Mouse (Mus musculus): ENCODE measurements around the gene Edem2.
A peak's percentile ranks its signal among the peaks of the same experiment; 100 is the strongest.
"Not testable (repeated sequence)": the region's sequence is repeated elsewhere in the genome, so short reads cannot be mapped to it uniquely, and the experiment has no call there.

Edem2 gene

DNA sequence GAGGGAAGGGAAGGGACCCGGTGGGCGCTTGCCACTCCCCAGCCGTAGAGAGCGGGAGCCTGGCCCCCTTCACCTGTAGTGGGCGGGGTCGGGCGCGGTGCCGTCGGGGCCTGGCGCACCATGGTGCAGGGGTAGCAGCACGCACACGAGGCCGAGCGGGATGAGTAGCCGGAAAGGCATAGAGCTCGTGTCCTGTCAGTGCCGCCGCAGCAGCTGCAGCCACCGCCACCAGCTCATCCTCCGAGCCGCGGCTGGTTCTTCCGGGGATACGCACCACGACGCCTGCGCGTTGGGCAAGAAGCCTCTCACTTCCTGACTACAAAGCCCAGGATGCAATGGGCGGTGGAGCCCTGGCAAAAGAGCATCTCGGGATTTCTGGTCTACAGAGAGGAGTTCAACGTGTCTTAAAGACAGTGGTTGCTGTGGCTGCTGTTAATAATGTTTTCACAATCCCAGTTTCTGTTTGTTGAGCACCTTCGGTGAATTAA is at the start of gene Edem2:
Gene Edem2, minus strand, starts transcription at position 318 of the 488 bp plus-strand sequence.
- DNase-seq: peak; percentile 90 to 92

GRCm38 (mm10) chr2:155779066-155779465 is 49.8 kb upstream of the Edem2 start:
- no peak for DNase-seq

DNA sequence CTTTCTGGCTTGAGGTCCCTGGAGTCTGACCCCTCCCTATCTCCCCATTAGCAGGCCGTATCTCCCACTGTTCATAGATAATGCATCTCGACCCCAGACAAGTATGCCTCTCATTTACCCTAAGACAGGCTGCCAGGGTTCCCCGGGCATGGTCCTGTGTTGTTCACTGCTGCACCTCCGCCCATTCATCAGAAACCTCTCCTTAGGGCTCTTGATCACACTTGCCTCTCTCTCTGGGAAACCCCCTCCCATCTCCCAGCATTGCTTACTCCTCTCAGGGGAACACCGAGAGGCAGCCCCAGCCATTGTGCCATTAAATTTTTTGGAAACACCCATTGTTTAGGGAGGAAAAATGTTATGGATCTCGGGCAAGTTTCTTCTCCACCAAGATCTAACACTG is 48.7 kb upstream of the Edem2 start:
- DNase-seq: no peak

GRCm38 (mm10) chr2:155777688-155777985 is 48.4 kb upstream of the Edem2 start:
- no peak for DNase-seq

GRCm38 (mm10) chr2:155776824-155777687 is 47.8 kb upstream of the Edem2 start:
- DNase-seq: no peak

- no peak for DNase-seq
Measured at GRCm38 (mm10) chr2:155775685-155776263, 46.5 kb upstream of the Edem2 start.

DNA sequence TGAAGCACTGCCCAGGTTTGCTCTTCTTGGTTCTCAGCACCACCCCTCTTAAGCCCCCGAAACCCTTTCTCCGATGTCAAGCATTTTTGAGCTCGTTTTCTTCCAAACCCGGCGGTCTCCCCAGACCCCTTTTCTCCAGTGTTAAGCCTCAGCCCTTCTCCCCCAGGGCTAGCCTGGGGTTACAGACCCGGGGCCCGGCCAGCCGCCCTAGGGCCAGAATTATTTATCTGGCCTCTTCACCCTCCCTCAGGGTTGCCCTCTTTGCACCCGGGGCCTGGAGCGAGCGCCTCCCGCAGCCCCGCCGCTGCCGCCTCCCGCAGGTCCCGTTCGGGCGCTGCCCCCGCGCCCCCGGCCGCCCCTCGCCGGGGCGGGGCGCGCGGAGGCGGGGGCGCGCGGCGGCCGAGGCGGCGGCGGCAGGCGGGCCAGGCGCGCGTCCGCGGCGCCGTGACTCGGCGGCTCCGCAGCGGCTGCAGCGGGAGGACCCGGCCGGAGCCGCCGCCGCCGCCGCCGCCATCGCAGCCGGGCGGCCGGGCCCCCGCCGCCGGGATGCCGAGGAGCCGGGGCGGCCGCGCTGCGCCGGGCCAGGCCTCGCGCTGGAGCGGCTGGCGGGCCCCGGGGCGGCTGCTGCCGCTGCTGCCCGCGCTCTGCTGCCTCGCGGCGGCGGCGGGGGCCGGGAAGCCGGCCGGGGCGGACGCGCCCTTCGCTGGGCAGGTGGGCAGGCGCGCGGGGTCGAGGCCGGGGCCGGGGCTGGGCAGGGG is 45.8 kb upstream of the Edem2 start, which contains the start of gene Mmp24:
Gene Mmp24, plus strand, starts transcription at position 416 of the 758 bp plus-strand sequence.
- DNase-seq: no peak

DNA sequence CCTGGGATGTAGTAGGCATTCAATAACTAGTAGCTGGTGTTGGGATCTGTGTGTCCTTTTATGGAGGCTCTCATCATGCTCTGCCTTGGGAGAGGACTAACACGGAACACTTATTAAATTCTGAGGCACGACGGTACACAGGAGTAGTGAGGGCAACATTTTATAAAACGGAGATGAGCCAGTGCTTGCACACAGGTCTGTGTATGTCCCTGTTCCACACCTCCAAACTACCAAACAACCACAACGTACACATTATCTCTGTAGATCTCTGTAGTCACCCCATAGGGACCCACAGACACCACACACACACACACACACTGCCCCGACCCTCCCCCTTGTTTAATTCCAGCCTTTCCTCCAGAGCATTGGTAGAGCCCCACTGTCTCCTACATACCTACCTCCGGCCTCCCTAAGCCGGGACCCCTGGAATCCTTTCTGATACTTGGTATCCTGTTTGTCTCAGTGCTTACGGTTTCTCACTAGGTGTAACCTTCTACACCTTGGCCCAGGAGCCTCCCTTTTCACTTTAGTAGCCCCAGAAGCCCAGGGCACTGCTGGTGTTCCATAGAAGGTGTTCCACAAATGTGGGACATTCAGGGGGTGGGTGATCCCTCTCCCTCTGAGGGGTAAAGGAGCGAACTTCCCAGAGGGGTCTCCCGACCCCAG is 45.1 kb upstream of the Edem2 start:
- no peak for DNase-seq

DNA sequence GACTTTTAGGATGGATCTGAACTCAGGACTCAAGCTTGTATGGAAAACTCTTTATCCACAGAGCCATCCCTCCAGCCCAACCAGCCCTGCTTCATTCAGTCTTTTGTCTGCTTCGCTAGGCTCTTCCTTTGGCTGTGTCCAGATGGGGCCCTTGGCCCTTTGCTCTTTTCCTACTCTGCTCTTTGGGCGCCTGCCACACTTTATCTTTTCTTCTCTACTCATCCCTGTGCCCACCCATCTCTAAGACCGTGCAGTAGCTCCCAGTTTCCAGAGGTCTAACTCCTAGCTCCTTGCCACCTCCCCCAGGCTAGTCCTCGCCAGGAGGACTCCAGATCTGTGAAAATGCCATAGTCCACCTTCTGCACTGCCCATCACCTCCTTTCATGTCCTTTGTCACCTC is 44.4 kb upstream of the Edem2 start:
- DNase-seq: no peak

GRCm38 (mm10) chr2:155764679-155765418 is 35.6 kb upstream of the Edem2 start:
- DNase-seq: peak in 1 of 2 experiments; percentile 33

DNA sequence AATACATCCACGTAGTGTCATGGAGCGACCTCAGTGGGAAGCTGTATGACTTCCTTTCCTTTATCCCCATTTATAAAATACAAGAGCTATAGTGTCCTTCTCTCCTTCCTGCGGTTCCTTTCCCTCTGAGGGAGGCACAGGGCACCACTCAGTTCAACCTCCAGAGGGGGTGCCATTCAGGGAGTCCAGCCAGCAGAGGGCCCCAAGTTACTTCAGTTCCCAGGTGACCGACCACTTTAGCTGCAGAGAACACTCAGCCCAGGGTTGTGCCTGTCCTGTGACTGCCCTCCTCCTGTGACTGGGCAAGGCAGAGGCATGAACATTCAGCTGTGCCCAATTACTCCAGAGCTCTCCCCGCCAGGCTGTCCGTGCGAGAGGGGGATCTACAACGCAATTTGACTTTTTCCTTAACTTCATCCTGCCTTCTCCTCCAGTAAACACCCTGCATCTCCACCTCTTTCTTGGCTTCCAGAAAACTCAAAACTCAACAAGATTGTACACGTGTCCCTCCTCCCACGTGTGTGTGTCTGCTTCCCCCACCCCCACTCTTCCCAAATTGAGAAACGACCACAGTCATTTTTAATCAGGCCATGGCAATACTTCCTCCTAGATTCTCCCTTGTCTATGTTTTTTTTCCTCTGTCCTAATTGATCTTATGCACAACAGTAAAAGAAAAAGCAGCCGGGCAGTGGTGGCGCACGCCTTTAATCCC is 27.7 kb upstream of the Edem2 start:
- DNase-seq: no peak

- DNase-seq: peak in 1 of 2 experiments; percentile 24
Measured at GRCm38 (mm10) chr2:155755746-155756145, 26.5 kb upstream of the Edem2 start.

- DNase-seq: no peak
Measured at GRCm38 (mm10) chr2:155751014-155751786, 21.9 kb upstream of the Edem2 start, which contains the start of gene Procr. Gene Procr, plus strand, starts transcription at chr2:155751117.

- DNase-seq: no peak
Measured at GRCm38 (mm10) chr2:155749394-155749793, 20.1 kb upstream of the Edem2 start.

- DNase-seq: no peak
Measured at GRCm38 (mm10) chr2:155745487-155745886, 16.2 kb upstream of the Edem2 start.

DNA sequence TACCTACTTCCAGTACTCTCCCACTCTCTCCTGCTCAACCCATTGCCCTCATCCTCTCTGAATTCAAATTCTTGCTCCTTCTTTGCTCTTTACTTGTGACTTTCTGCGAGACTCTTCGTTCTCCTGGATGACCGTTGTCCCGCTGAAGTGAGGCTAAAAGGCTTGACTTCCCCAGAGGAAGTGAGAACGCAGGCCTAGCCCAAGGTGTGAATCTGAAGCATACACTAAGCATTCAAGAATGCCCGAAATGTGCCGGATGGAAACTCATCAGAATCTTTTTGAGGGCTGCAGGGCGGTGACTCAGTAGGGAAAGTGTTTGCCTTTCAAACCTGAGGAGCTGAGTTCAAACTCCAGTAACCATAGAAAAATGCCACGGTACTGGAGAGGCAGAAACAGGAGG is 14.1 kb upstream of the Edem2 start:
- no peak for DNase-seq

- DNase-seq: no peak
Measured at GRCm38 (mm10) chr2:155742931-155743337, 13.7 kb upstream of the Edem2 start.

DNA sequence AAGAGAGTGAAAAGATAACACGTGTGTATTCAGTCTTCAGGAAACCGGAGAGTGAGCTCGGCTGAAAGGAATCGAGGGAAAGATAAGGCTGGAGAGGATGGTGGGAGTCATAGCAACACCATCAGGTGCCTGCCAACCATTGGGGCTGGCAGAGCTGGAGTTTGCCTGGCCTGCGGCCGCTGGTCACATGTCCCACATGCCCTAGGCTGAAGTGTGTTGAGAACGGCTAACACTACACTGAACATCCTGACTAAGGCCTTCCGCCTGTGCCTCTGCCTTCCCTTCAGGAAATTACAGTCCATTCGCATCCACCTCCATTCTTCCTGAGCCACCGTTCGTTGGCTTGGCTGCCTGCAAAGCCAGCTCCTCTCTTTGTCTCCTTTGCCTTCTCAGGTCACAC is 12.9 kb upstream of the Edem2 start:
- no peak for DNase-seq

- no peak for DNase-seq
Measured at GRCm38 (mm10) chr2:155737803-155738202, 8.5 kb upstream of the Edem2 start.

DNA sequence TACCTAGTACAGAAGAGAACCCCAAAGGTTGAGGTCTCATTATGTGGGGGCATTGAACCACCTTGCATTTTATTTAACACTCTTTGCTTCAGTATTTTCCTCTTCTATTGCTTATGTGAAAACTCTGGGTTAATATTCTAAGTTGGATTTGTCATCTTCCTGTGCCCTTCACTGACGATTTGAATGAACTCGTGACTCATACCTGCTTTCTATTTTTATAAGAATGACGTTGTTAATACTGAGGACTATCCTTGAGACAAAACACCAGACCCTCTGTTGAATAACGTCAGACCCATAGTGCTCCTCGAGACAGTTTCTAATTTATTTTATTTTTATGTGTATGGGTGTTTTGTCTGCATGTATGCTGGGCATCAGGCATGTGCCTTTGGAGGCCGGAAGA is 7.7 kb upstream of the Edem2 start:
- no peak for DNase-seq

DNA sequence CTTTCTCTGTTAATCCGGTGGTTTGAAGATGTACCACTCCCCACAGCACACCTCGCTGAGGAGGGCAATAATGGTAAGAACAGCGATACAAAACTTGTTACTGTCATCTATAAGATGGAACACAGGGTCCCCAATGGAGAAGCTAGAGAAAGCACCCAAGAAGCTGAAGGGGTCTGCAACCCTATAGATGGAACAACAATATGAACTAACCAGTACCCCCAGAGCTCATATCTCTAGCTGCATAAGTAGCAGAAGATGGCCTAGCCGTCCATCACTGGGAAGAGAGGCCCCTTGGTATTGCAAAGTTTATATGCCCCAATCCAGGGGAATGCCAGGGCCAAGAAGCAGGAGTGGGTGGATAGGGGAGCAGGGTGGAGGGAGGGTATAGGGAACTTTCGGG is 6.5 kb upstream of the Edem2 start, which contains the start of gene Gm17581:
Gene Gm17581, minus strand, starts transcription at position 101 of the 400 bp plus-strand sequence.
- DNase-seq: not testable (repeated sequence)

Measured in thymus, adult 18-20 months (tissue).